Mouse (Mus musculus) limb, embryonic 14.5 days (tissue): ENCODE measurements at regions not wholly inside any gene's neighbourhood (a gene's known extent, or its start where the extent isn't known, plus 50 kb on each side); places are given as distances from the start of the nearest gene placed in this dataset.

ENCODE experiments used
- ATAC-seq: fragments of 200-750 bp; cut with Nextera tagmentation; 2 replicates; pipeline ENCODE4 v1.8.0; 2017; ENCODE audit warnings: low read depth, moderate number of reproducible peaks, moderate TSS enrichment; ENCODE audit not compliant: low FRiP score
- DNase-seq: peaks from one replicate; pipeline ENCODE4 v3.0.0-alpha.2; 2015; ENCODE audit warnings: low spot score
- H3K27ac ChIP-seq: fragments of 300-500 bp; sonication (generic); replicated peaks from 2 replicates; pipeline ENCODE4 v1.5.1; 2014; ENCODE audit warnings: low read depth, mild to moderate bottlenecking, low read length, moderate library complexity, mixed read lengths
- H3K27me3 ChIP-seq: fragments of 300-500 bp; sonication (generic); 2 replicates; pipeline ENCODE4 v1.6.1; 2014; ENCODE audit warnings: low read length, mixed read lengths; ENCODE audit not compliant: control insufficient read depth, insufficient read depth
- H3K36me3 ChIP-seq: fragments of 300-500 bp; sonication (generic); 2 replicates; pipeline ENCODE4 v1.6.1; 2014; ENCODE audit warnings: mild to moderate bottlenecking, low read length, moderate library complexity, mixed read lengths; ENCODE audit not compliant: control insufficient read depth, insufficient read depth
- H3K4me1 ChIP-seq: fragments of 300-500 bp; sonication (generic); 2 replicates; pipeline ENCODE4 v1.6.1; 2014; ENCODE audit warnings: antibody characterized with exemption, low read length, mixed read lengths; ENCODE audit not compliant: control insufficient read depth, insufficient read depth
- H3K4me2 ChIP-seq: fragments of 300-500 bp; sonication (generic); replicated peaks from 2 replicates; pipeline ENCODE4 v1.6.1; 2014; ENCODE audit warnings: low read depth, mild to moderate bottlenecking, low read length, moderate library complexity; ENCODE audit not compliant: severe bottlenecking
- H3K4me3 ChIP-seq: fragments of 300-500 bp; sonication (generic); replicated peaks from 2 replicates; pipeline ENCODE4 v1.5.1; 2014; ENCODE audit warnings: low read length
- H3K9ac ChIP-seq: fragments of 300-500 bp; sonication (generic); 2 replicates; pipeline ENCODE4 v1.6.1; 2014; ENCODE audit warnings: mild to moderate bottlenecking, low read depth, low read length, moderate library complexity; ENCODE audit not compliant: severe bottlenecking
- H3K9me3 ChIP-seq: fragments of 300-500 bp; sonication (generic); 2 replicates; pipeline ENCODE4 v1.6.1; 2016; ENCODE audit warnings: low read length; ENCODE audit not compliant: control insufficient read depth
- POLR2A ChIP-seq: fragments of 200-500 bp; IDR thresholded peaks from 2 replicates; pipeline ENCODE4 v1.8.0; 2012; ENCODE audit warnings: inconsistent platforms, mild to moderate bottlenecking, moderate library complexity, borderline replicate concordance; ENCODE audit not compliant: insufficient read depth, insufficient read length; ENCODE audit errors: extremely low read depth
- WGBS: fragments of 180-500 bp; shearing (Covaris S2); extraction: QIAGEN DNeasy Blood & Tissue Kit; methylation state at CpG from one replicate; pipeline ENCODE4 v1.1.7; 2014; 5-methylcytosine and 5-hydroxymethylcytosine counted together

DNA sequence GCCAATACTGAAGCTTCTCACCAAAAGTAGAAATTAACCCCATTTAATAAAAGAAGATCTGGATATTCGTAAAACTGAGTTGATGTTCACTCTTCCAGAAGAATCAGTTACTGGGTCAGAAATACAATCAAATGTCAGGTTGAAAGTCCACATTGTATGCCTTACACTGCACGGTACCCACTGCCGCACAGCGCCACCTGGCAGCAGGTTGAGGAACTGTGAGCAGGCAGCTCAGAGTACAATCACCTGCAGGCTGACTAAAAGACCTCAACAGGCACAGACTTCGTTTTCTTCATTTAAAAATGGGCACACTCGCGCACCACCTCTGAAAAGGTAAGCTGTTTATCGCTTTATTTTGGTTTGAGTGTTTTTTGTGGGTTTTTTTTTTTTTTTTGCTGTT, 341.8 kb upstream of the Mms22l start:
- ATAC-seq (no peak), DNase-seq (peak; percentile 45)
- TF ChIP-seq POLR2A: no peak

DNA sequence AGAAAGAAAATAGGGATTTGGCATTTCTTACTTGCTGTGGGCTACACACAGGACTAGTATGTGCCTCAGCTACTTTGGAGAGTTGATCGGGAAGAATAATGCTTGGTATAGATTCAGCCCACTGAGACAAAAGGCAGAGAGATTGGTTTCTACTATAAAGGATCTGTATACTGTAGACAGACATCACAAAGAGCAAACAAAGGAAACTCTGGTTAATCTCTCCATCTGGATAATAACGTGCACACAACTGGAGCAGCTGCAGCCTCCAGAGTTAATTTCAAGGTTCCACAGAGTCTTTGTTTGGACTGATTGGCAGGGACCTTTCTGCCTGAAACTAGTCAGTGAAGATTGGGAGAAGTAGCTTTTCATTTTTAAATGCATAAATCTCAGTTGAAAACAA, 322.5 kb upstream of the Mms22l start:
- WGBS: 65% methylated on average over 2 of the region's 2 CpGs
- no peak for TF ChIP-seq POLR2A
- H3K4me3 ChIP-seq: no peak overlapping the region
- H3K4me2 ChIP-seq: no peak overlapping the region
- H3K9me3 ChIP-seq: no peaks in the 10 kb centered on the region
- DNase-seq (no peak), ATAC-seq (no peak)
- no peak overlapping the region for H3K9ac ChIP-seq
- H3K27ac ChIP-seq: no peak overlapping the region
- H3K27me3 ChIP-seq: no peaks in the 10 kb centered on the region
- no peaks in the 10 kb centered on the region for H3K36me3 ChIP-seq
- no peaks in the 10 kb centered on the region for H3K4me1 ChIP-seq

More for the DNA sequence above, 341.8 kb upstream of the Mms22l start:
- 11% methylated on average over 8 of the region's 8 CpGs for WGBS
- Histone ChIP-seq H3K9me3 (no peaks in the 10 kb centered on the region), H3K4me3 (no peak overlapping the region), H3K27me3 (no peaks in the 10 kb centered on the region), H3K9ac (no peak overlapping the region), H3K27ac (no peak overlapping the region), H3K4me1 (no peaks in the 10 kb centered on the region), H3K36me3 (no peaks in the 10 kb centered on the region), H3K4me2 (no peak overlapping the region)

DNA sequence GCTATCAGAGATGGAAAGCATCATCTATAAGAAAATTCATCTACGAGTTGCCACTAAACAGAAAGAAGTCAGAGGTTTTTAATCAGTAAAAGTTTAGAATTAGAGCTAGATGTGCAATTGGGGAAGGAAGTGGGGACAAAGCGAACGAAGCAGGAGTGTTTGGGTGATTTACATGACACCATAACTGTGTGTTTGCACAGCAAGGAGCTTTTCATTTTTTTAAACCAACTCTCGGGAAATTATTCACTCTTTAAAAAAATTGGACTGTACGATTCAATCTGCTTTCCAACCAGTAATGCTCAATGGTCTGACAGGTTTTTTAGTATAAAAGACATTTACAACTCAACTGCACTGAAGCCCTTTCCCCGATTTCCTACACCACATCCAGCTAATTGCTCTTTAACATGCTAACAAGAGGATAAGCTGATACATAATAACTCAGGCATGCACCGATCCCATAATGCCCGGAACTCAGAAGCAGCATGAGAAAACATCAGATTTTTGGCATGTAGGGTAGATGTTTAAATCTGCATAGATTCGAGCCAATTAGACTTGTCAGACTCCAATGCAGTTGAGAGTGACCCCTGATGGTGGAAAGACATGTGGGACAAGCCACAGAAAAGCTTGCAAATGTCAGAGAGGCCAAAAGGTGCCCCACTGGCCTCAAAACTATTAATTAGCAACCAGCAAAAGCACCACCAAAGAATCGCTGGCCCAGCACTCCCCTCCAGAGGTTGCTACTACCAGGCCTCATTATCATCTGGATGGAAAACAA, 282.8 kb upstream of the Mms22l start:
- Histone ChIP-seq H3K9ac (no peak overlapping the region), H3K36me3 (no peaks in the 10 kb centered on the region), H3K9me3 (no peaks in the 10 kb centered on the region), H3K4me2 (no peak overlapping the region), H3K27ac (no peak overlapping the region), H3K4me1 (no peaks in the 10 kb centered on the region), H3K27me3 (no peaks in the 10 kb centered on the region), H3K4me3 (no peak overlapping the region)
- no peak for TF ChIP-seq POLR2A
- 53% methylated on average over 10 of the region's 10 CpGs for WGBS
- ATAC-seq (no peak), DNase-seq (no peak)

DNA sequence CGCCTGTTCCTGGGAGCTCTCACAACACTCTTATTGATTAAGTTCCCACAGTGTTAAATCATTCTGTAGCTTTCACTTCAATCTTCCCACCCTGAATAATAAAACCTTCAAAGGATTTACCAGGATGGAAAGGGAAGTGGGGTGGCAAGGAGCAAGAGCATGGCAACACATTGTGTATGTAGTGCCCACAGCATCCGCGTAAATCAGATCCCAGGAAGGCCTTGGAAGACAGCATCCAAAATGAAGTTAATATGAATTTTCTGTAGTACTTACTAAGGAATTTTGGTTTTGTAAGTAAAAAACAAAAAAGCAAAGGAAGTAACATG, 282.3 kb upstream of the Mms22l start:
- Histone ChIP-seq H3K9me3 (no peaks in the 10 kb centered on the region), H3K4me2 (no peak overlapping the region), H3K4me3 (no peak overlapping the region), H3K27me3 (no peaks in the 10 kb centered on the region), H3K36me3 (no peaks in the 10 kb centered on the region), H3K9ac (no peak overlapping the region), H3K4me1 (no peaks in the 10 kb centered on the region), H3K27ac (no peak overlapping the region)
- ATAC-seq (no peak), DNase-seq (no peak)
- TF ChIP-seq POLR2A: no peak
- 56% methylated on average over 3 of the region's 3 CpGs for WGBS

DNA sequence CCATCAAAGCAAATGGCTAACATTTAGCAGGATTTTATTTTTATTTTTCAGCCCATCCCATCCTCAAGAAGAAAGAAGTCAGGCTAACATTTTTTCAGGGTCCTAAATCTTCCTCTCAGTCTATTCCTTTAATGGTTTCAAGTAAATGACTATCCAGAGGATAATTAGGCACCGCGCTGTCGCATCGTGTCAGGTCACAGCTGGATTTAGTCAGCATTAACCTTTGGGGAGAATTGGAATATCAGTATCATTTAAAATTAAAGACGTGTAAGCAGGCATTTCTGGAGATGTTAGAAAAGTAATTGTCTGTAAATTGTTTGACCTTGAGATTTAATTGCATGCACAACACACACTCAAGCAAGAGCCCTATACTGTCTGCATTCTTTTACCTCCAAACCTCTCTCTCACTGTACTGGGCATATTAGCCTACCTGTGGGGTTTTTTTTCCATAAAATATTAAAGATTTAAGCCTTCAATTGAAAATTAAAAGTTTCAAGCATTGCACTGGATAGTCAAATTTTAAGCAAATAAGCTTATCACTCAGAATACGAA, 277.8 kb upstream of the Mms22l start:
- H3K4me1 ChIP-seq: no peaks in the 10 kb centered on the region
- no peak overlapping the region for H3K4me3 ChIP-seq
- H3K27ac ChIP-seq: no peak overlapping the region
- DNase-seq (no peak), ATAC-seq (no peak)
- H3K27me3 ChIP-seq: no peaks in the 10 kb centered on the region
- TF ChIP-seq POLR2A: no peak
- no peak overlapping the region for H3K9ac ChIP-seq
- H3K4me2 ChIP-seq: no peak overlapping the region
- WGBS: 33% methylated on average over 6 of the region's 6 CpGs
- no peaks in the 10 kb centered on the region for H3K36me3 ChIP-seq
- H3K9me3 ChIP-seq: no peaks in the 10 kb centered on the region
